Mouse (Mus musculus) olfactory bulb, adult 2 months (tissue): Measurements from ENCODE around the gene Slc7a1.

Experiments
- CTCF ChIP-seq: fragments of 200-500 bp; IDR thresholded peaks from 2 replicates; pipeline ENCODE4 v1.5.1; 2012; ENCODE audit warnings: low read depth, mild to moderate bottlenecking, low read length, moderate library complexity; ENCODE audit not compliant: insufficient read depth
- POLR2A ChIP-seq: fragments of 200-500 bp; IDR thresholded peaks from 2 replicates; pipeline ENCODE4 v1.6.1; 2012; ENCODE audit warnings: mild to moderate bottlenecking, low read depth, low read length, moderate library complexity; ENCODE audit not compliant: insufficient read depth

GRCm38 (mm10) chr5:148282631-148283030, 117.1 kb downstream of the Slc7a1 start:
- TF ChIP-seq CTCF: no peak
- TF ChIP-seq POLR2A: no peak
